Mouse (Mus musculus): ENCODE measurements at regions not wholly inside any gene's neighbourhood (a gene's known extent, or its start where the extent isn't known, plus 50 kb on each side); places are given as distances from the start of the nearest gene placed in this dataset.

GRCm38 (mm10) chr6:103345195-103345594 is 165.2 kb upstream of the Chl1 start:
- TF ChIP-seq POLR2A (IDR thresholded peaks at IDR 0.05; ENCODE audit: borderline replicate concordance, extremely low read depth, insufficient read depth, insufficient read length, poor library complexity, severe bottlenecking): no peak
- no peak for TF ChIP-seq CTCF (IDR thresholded peaks at IDR 0.05; ENCODE audit: borderline replicate concordance, extremely low read depth, insufficient read depth, insufficient read length)
